Mouse (Mus musculus) layer of hippocampus, adult 9-11 months (tissue): ENCODE results near the gene Rs1.
"Not testable (repeated sequence)": the region's sequence is repeated elsewhere in the genome, so short reads cannot be mapped to it uniquely, and the experiment has no call there.

ENCODE experiments used
- DNase-seq: peaks from one replicate; pipeline ENCODE4 v3.0.0; 2022

Rs1 gene

GRCm38 (mm10) chrX:160767713-160768112 lies at the start of gene Rs1:
Rs1 (plus strand) TSS chrX:160768013.
- no peak for DNase-seq

- DNase-seq = no peak
These were observed 32.2 kb upstream of the Rs1 start, which contains the start of gene Ppef1 for GRCm38 (mm10) chrX:160735650-160736049. Ppef1 (minus strand) TSS chrX:160735765.

- no peak for DNase-seq
These were observed 22.4 kb upstream of the Rs1 start for GRCm38 (mm10) chrX:160745399-160745798.

GRCm38 (mm10) chrX:160748653-160749052 lies 19.2 kb upstream of the Rs1 start:
- DNase-seq = no peak

- no peak for DNase-seq
These were observed 17.0 kb upstream of the Rs1 start for GRCm38 (mm10) chrX:160750808-160751207.

- DNase-seq = peak; percentile 82
These were observed 2.2 kb upstream of the Rs1 start for GRCm38 (mm10) chrX:160765389-160766232.

GRCm38 (mm10) chrX:160766233-160766616 lies 1.6 kb upstream of the Rs1 start:
- DNase-seq = no peak

- not testable (repeated sequence) for DNase-seq
These were observed 1.8 kb downstream of the Rs1 start for GRCm38 (mm10) chrX:160769622-160770021.

- peak; percentile 52 for DNase-seq
These were observed 5.2 kb downstream of the Rs1 start for GRCm38 (mm10) chrX:160773033-160773432.

- DNase-seq = no peak
These were observed 14.5 kb downstream of the Rs1 start for GRCm38 (mm10) chrX:160782276-160782675.

- DNase-seq = no peak
These were observed 27.1 kb downstream of the Rs1 start for GRCm38 (mm10) chrX:160794920-160795319.

- DNase-seq = peak; percentile 14
These were observed 36.8 kb downstream of the Rs1 start for GRCm38 (mm10) chrX:160804409-160805150.

- DNase-seq = no peak
These were observed 40.4 kb downstream of the Rs1 start for GRCm38 (mm10) chrX:160808226-160808625.
